Mouse (Mus musculus) intestine, postnatal 0 days (tissue): ENCODE data around the gene Sorcs3. TPM values are rescaled to one million over a fixed set of nuclear protein-coding genes. Genes with fewer than 3 reads are reported as not detected.

Experiments used
- ATAC-seq: fragments of 200-750 bp; cut with Nextera tagmentation; 2 replicates; pipeline ENCODE4 v1.8.0; 2017; ENCODE audit warnings: mild to moderate bottlenecking, moderate TSS enrichment, moderate library complexity
- H3K27ac ChIP-seq: fragments of 300-500 bp; sonication (generic); 2 replicates; pipeline ENCODE4 v1.5.1; 2014; ENCODE audit warnings: mild to moderate bottlenecking, low read depth, low read length, moderate library complexity
- H3K27me3 ChIP-seq: fragments of 300-500 bp; sonication (generic); replicated peaks from 2 replicates; pipeline ENCODE4 v1.6.1; 2014; ENCODE audit warnings: low read length, mixed read lengths; ENCODE audit not compliant: control insufficient read depth, insufficient read depth
- H3K36me3 ChIP-seq: fragments of 300-500 bp; sonication (generic); 2 replicates; pipeline ENCODE4 v1.6.1; 2014; ENCODE audit warnings: mild to moderate bottlenecking, moderate library complexity; ENCODE audit not compliant: control insufficient read depth, insufficient read depth
- H3K4me1 ChIP-seq: fragments of 300-500 bp; sonication (generic); replicated peaks from 2 replicates; pipeline ENCODE4 v1.6.1; 2014; ENCODE audit warnings: antibody characterized with exemption, low read length, mixed read lengths; ENCODE audit not compliant: control insufficient read depth, insufficient read depth
- H3K4me2 ChIP-seq: fragments of 300-500 bp; sonication (generic); replicated peaks from 2 replicates; pipeline ENCODE4 v1.6.1; 2014; ENCODE audit warnings: low read depth, mild to moderate bottlenecking, moderate library complexity
- H3K4me3 ChIP-seq: fragments of 300-500 bp; sonication (generic); 2 replicates; pipeline ENCODE4 v1.5.1; 2014; ENCODE audit warnings: low read depth, low read length
- H3K9ac ChIP-seq: fragments of 300-500 bp; sonication (generic); 2 replicates; pipeline ENCODE4 v1.6.1; 2014; ENCODE audit warnings: mild to moderate bottlenecking, low read depth, low read length
- H3K9me3 ChIP-seq: fragments of 300-500 bp; sonication (generic); 2 replicates; pipeline ENCODE4 v1.6.1; 2016; ENCODE audit warnings: mixed run types; ENCODE audit not compliant: control insufficient read depth
- CTCF ChIP-seq: sonication (generic); IDR thresholded peaks from 2 replicates; pipeline ENCODE4 v1.5.1; 2016; ENCODE audit warnings: low read depth, mild to moderate bottlenecking, control low read depth, antibody characterized with exemption, moderate library complexity
- WGBS: fragments of 180-500 bp; shearing (Covaris S2); extraction: QIAGEN DNeasy Blood & Tissue Kit; methylation state at CpG from one replicate; pipeline ENCODE4 v1.1.7; 2014; 5-methylcytosine and 5-hydroxymethylcytosine counted together
- polyA plus RNA-seq: library from polyadenylated mRNA; unstranded; fragments of >200 nt; fragmentation: Nextera tagmentation; extraction: Ambion mirVana; gene quantifications from 2 replicates; pipeline ENCODE4 v1.2.1, GENCODE M21; 2015

Gene Sorcs3
- polyA plus RNA-seq, 1 experiment from 2014 or later = 0.37 TPM

- no peaks in the 10 kb centered on the region for H3K4me1 ChIP-seq
- H3K9ac ChIP-seq = no peak overlapping the region
- H3K4me2 ChIP-seq = no peak overlapping the region
- 80% methylated on average over 8 of the region's 8 CpGs for WGBS
- no peaks in the 10 kb centered on the region for H3K36me3 ChIP-seq
- TF ChIP-seq CTCF = no peak
- H3K27me3 ChIP-seq = no peaks in the 10 kb centered on the region
- no peak overlapping the region for H3K4me3 ChIP-seq
- H3K9me3 ChIP-seq = no peaks in the 10 kb centered on the region
- H3K27ac ChIP-seq = no peak overlapping the region
- ATAC-seq = no peak
Observed at GRCm38 (mm10) chr19:48584938-48585560, 379.2 kb downstream of the Sorcs3 start.

GRCm38 (mm10) chr19:48616951-48617350 is 411.1 kb downstream of the Sorcs3 start:
- Histone ChIP-seq H3K4me2 (no peak overlapping the region), H3K27me3 (no peaks in the 10 kb centered on the region), H3K27ac (no peak overlapping the region), H3K36me3 (no peaks in the 10 kb centered on the region), H3K9ac (no peak overlapping the region), H3K4me3 (no peak overlapping the region), H3K4me1 (no peaks in the 10 kb centered on the region), H3K9me3 (no peaks in the 10 kb centered on the region)
- 46% methylated on average over 1 of the region's 1 CpGs for WGBS
- no peak for TF ChIP-seq CTCF
- no peak for ATAC-seq

GRCm38 (mm10) chr19:48630671-48631327 is 425.0 kb downstream of the Sorcs3 start:
- no peaks in the 10 kb centered on the region for H3K4me1 ChIP-seq
- 62% methylated on average over 6 of the region's 6 CpGs for WGBS
- TF ChIP-seq CTCF = no peak
- no peaks in the 10 kb centered on the region for H3K36me3 ChIP-seq
- H3K27ac ChIP-seq = no peak overlapping the region
- H3K4me3 ChIP-seq = no peak overlapping the region
- no peak overlapping the region for H3K9ac ChIP-seq
- H3K27me3 ChIP-seq = no peaks in the 10 kb centered on the region
- H3K9me3 ChIP-seq = no peaks in the 10 kb centered on the region
- no peak for ATAC-seq
- no peak overlapping the region for H3K4me2 ChIP-seq

DNA sequence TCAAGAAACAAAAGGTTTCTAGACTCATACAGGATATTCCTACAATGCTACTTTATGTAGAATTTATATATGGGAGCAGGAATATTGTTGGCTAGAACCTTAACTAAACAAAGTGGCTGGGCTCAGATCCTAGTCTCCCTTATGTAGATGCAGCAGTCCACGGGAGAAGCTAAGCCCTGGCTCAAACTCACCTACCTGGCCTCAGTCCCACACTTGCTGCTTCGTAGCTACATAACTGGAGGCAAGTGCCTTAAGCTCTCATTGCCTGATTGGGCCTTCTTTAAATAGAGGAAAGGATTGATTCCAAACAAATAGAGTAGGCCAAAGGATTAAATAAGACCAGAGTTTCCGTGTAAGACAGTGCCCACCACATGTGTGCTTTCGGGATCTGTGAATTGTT is 436.7 kb downstream of the Sorcs3 start:
- no peak for TF ChIP-seq CTCF
- no peaks in the 10 kb centered on the region for H3K4me1 ChIP-seq
- H3K36me3 ChIP-seq = no peaks in the 10 kb centered on the region
- 68% methylated on average over 4 of the region's 4 CpGs for WGBS
- no peak for ATAC-seq
- H3K4me3 ChIP-seq = no peak overlapping the region
- no peak overlapping the region for H3K27ac ChIP-seq
- no peak overlapping the region for H3K4me2 ChIP-seq
- H3K9ac ChIP-seq = no peak overlapping the region
- H3K27me3 ChIP-seq = no peaks in the 10 kb centered on the region
- no peaks in the 10 kb centered on the region for H3K9me3 ChIP-seq

DNA sequence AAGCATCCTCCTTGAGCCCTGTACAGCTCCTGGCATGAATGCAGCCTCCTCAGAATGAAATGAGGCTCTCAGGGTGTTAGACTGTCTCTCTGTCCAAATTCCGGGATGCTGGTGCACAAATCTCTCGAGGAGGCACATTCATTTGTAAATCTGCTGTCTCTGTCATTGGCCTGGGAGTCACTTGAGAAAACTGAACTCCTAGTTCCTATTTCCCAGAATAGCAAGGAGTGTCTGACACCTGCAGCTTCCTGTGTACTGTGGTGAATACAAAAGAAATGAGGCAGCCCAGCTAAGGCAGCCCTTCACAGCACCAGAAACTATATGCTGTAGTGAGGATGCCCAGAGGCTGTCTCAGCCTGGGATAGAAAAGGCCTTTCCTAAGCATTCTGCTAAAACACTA is 444.1 kb downstream of the Sorcs3 start:
- no peak for ATAC-seq
- no peaks in the 10 kb centered on the region for H3K27me3 ChIP-seq
- no peak overlapping the region for H3K4me2 ChIP-seq
- WGBS = 80% methylated on average over 2 of the region's 2 CpGs
- no peaks in the 10 kb centered on the region for H3K36me3 ChIP-seq
- no peak overlapping the region for H3K4me3 ChIP-seq
- no peak overlapping the region for H3K27ac ChIP-seq
- H3K9ac ChIP-seq = no peak overlapping the region
- H3K4me1 ChIP-seq = no peaks in the 10 kb centered on the region
- no peaks in the 10 kb centered on the region for H3K9me3 ChIP-seq
- no peak for TF ChIP-seq CTCF

GRCm38 (mm10) chr19:48651617-48652016 is 445.8 kb downstream of the Sorcs3 start:
- H3K27ac ChIP-seq = no peak overlapping the region
- no peaks in the 10 kb centered on the region for H3K27me3 ChIP-seq
- no peaks in the 10 kb centered on the region for H3K36me3 ChIP-seq
- ATAC-seq = no peak
- no peaks in the 10 kb centered on the region for H3K4me1 ChIP-seq
- no peak overlapping the region for H3K9ac ChIP-seq
- 74% methylated on average over 6 of the region's 6 CpGs for WGBS
- H3K4me2 ChIP-seq = no peak overlapping the region
- no peak overlapping the region for H3K4me3 ChIP-seq
- no peaks in the 10 kb centered on the region for H3K9me3 ChIP-seq
- no peak for TF ChIP-seq CTCF

- no peak for TF ChIP-seq CTCF
- Histone ChIP-seq H3K9me3 (no peaks in the 10 kb centered on the region), H3K27me3 (no peaks in the 10 kb centered on the region), H3K4me3 (no peak overlapping the region), H3K4me1 (no peaks in the 10 kb centered on the region), H3K36me3 (no peaks in the 10 kb centered on the region), H3K27ac (no peak overlapping the region), H3K4me2 (no peak overlapping the region), H3K9ac (no peak overlapping the region)
- WGBS = 93% methylated on average over 6 of the region's 6 CpGs
- ATAC-seq = no peak
Observed at GRCm38 (mm10) chr19:48660201-48660600, 454.4 kb downstream of the Sorcs3 start.
